Mouse (Mus musculus): ENCODE data around the gene Cckbr.

The Cckbr gene

DNA sequence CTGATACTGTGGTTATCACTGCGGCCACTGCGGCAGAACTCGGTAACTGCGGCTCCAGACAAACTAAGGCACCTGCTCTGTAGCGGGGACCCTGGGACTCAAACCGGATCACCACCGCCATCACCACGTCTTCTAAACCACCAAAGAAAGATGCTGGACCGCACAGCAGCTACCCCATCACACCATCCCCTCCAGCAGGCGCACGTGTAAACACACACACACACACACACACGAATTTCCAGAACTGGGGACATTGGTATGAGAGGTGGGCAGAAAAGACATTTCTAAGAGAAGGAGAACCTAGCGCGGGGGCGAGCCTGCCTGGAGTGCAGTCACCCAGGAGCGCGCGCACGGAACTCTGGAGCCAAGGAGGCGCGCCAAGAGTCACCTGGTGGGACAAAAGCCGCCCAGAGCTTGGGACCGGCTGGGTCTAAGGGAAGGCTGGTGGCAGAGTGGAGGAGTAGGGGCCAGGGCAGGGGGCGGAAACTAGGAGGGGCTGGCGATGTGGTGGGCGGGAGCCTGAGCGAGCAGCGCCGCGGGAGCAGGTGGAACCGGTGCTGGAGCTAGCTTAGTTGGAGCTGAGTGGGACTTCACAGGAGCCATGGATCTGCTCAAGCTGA is at the start of gene Cckbr:
TSS of gene Cckbr (plus strand) at position 308 of the 620 bp plus-strand sequence.
- DNase-seq: no peak

DNA sequence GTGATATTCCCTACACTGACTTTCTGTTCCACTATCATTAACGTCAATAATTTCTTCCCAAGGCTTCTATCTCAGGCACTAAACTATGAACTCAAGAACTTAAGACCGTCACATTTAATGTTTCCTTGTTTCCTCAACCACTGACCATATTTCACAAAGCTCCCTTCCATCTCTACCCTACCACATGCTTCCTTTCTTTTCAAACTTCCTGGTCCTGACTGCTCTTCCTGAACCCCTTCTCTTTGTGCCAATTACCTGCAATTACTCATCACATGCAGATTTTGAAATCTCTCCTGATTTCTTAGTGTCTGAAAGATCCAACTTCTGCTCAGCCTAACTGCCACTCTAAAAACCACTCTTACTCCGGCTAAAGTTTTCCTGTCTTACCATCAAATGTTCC is 45.2 kb upstream of the Cckbr start:
- DNase-seq: no peak

DNA sequence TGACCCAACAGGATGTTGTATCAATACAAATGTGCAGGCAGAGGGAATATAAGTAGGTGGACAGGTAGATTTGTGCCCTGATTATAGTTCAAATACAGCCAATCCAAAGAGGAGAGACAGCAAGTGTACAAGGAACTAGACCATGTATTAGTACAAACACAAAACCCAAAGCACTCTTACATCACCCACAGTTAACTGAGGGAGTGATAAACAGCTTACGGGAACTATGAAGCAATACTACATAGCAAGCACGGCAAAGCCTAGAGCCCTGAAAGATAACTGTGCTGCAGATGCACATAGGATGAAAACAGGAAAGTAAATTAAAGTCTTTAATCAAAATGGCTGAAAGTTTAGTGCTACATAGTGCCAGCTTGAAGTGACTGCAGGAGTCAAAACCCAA is 37.8 kb upstream of the Cckbr start:
- DNase-seq: no peak

DNA sequence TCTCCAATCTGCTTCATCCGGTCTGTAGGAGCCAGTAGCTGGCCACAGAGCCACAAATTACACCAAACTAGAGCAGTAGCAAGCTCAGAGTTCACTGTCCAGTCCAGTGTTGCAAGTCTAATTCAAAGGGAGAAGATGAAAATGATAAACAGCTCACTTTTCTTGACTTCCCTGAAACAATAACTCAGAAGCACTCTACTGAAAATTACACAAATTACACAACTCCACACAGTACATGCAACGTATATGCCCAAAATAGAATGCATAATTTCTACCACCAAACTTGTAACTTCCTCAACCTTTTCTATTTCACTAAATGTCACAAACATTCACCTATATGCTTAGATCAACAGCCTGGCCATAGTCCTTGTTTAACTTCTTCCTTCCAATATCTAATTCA is 35.3 kb upstream of the Cckbr start:
- DNase-seq: no peak

DNA sequence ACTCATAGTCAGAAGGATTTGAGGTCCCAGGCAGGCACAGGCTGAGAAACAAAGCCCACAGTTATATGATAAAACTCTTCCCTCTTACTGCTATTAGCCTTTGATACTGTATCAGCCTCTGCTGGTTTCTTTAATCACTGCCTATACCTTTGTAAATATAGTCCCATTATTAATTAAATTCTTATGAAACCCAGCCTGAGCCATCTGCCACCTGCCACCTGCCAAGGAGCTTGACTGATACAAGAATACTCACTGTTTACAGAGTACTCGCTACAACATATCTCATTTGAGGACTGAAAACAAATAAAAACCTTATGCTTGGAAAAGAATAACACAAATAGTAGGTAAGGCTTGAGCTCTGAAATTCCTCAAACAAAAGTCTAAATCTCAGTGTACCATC is 30.9 kb upstream of the Cckbr start:
- no peak for DNase-seq

DNA sequence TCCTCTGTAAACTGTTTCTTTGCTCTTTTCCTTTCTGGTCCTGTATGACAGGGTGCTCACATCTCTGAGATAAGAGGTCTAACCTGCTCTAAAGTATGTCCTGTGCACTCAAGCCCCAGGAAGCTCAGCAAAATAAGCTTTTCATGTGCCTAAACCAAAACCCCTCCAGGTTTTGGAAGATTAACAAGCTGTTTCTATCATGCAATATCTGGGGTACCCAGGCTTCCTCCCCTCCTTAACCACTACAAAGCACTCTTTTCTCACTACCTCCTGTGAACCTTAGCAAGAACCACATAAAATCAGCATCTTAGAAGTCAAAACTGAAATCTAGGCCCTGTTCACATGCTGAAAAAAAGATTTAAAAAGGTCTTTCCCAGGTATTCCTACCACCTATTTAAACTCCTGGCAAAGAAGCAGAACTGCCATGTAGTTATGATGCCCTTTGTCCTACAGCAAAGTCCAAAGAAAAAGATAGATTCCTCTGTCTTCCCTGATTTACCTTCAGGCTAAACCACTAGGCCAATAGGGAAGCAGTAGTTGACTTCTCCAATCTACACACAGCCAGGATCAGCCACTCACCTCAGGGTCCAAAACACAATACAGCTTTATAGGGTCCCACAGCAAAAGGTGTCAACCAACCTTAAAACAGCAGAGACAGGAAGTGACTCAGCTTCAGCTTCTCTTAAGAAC is 30.3 kb upstream of the Cckbr start:
- DNase-seq: peak in 1 of 2 experiments; percentile 18

DNA sequence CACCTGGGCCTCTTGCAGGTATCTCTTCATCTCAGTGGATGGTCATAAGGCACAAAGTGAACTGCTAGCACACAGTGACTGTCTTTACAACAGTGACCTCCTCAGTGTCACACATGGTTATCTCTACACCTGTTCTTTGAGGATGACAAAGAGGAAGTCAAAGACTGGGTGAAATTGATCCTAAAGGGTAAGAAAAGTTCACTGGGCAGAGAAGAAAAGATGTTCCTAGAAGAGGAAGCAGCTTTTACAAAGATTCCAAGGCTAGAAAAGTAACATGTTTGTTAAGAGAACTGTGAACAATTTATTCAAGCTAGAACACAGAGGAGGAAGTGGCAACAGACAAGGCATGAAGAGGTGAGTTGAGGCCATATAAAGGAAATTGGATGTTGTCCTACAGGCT is 29.4 kb upstream of the Cckbr start:
- DNase-seq: no peak

DNA sequence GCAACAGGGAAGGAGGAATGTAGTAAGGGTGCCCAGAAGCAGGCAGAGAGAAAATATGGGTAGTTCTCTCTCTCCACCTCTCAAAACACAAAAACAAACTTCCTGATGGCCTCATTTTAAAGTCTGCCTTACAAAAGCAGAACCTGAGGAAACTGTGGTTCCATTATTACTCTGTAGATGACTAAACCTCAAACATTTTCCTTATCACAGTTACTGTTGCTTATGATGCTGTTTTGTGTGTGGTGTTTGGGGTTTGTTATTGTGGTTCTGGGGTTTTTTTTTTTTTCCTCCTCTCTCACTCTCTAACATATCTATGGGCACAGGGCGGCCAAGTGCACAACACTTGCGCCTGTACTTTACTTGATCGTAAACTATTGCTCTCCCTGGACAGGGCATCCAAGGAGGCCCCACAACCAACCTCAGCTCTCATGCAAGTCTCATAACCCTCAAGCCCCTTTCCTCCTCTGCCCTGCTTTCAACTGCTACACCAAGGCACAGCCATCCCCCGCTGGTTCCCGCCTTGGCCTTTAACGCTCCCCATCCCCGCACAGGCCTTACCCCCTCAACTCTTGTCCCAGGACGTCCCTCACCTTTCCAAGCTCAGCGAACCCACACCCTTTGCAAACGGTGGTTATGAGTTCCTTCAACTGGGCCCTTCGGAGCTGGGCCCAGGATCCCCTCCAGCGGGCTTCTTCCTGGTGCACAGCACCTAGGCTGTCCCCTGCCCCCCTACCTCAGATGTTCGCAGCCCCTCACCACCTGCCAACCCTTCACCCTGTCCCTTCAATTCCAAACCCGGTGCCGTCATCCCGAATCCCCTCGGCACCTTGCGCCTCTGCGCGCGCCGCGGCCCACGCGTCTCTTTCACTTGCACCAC is 26.2 kb upstream of the Cckbr start:
- DNase-seq: no peak

DNA sequence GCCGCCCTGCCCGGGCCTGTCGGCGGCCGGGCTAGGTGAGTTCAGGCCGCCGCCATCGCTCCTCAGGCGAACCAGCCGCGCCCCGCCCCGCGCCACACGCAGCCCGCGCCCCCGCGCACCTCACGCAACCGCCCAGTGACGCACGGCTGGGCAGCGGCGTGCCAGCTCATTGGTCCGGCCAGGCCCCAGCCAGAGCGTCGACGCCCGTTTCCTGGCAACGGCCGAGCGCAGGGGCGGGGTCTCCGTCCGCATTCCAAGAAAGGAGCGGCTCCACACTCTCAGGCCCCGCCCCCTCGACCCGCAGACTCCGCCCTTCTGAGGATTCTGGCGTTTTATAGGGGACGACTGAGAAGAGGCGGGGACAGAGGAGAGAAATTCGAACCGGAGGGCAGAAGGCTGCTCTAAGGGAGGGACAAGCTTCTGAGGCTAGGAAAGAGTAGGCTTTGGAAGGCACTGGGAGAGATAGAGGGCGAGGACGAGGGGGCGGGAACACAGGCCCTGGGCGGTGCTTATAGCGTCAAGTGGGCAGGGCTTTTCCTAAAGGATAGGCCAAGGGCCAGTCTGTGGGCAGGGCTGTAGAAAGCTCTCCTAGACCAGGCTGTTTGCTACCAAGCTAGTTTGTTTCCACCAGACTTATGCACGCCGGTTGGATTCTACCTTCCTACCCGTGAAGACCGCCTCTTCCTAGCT is 25.5 kb upstream of the Cckbr start, which contains the start of gene Fam160a2:
TSS of gene Fam160a2 (minus strand) at position 120 of the 690 bp plus-strand sequence.
- DNase-seq: peak; percentile 100

DNA sequence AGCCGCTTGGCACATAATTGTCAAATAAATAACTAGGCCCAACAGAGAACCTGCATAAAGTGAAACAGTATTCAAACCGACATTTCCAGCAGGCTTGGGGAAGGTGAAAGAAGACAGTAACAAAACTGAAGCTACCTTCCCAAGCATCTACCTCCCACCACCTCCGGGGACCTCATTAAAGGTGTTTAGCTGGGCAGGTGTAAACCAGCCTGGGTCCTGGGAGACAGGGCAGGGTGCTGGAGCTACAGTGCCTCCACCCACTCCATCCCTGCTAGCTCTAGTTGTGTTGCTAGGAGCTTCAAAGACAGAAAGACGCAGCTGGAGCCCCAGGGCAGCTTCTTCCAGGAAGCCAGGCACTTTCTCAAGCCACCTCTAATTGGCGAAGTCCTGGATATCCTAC is 21.3 kb upstream of the Cckbr start, which contains the start of gene Cnga4:
TSS of gene Cnga4 (plus strand) at position 301 of the 400 bp plus-strand sequence.
- no peak for DNase-seq

DNA sequence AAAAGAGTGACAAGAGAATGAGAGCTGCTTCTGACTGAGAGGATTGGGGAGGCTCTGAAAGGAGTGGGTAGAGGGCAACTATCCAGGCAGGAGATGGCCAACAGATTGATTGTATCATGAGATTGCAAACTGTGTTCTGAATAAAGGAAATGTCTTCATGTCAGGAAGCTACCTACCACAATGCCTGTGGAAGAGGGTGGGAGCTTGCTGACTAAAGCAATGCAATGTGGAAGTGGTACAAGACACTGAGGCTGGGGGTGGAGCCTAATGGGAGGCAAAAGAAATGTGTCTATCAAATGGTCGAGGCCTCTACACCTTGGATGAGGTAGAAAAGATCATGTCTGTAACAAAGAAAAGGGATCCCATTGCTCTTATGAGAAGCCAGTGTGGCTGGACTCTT is 19.2 kb upstream of the Cckbr start:
- no peak for DNase-seq

DNA sequence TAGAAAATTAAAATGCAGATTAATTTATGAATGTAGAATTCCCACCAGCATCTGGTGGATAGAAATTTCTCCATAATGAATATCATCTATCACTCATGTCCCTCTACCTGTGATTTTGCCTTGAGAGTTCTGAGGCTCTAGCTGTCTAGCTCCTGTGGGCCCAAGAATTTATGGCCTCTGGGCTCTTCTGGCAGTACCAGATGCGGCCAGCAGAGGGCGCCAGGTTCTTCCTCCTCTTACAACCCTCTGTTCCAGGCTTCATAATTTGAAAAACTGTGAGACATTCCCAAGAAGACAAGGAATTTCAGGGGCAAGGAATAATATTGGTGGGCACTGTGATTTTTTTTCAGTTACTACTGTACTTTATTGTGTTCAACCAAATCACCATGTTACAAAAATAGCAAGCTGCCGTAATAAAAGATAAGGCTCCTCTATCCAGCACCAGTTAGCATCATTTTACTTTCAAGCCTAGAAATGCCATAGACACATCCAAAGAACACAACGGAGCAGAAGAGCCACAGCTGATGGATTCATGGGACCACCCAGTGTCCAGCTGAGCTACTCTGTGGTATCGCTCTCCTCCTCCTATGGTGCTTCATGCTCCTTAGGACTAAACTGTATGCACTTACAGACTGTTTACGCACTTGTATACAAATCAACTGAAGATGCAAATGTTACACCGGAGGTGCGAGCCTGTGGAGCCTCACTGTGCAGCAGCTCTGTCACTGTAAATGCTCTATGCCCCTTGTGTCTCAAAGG is 13.5 kb upstream of the Cckbr start:
- peak; percentile 55 to 88 for DNase-seq

DNA sequence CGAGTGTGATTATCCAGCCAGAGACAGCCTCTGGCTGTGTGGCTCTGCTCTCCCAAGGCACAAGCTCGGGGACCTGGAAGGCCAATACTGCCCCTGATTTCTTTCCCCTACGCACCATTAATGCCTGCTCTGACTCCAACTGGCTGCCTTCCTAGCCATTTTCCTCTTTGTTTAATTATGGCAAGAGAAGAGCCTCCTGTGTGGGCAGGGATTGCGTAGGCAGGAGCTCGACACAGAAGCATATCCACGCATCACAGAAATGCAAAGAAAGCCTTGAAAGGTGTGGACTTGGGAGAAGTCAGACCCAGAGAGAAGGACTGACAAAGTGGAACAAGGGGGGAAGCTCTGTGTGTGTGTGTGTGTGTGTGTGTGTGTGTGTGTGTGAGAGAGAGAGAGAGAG is 11.1 kb upstream of the Cckbr start:
- no peak for DNase-seq

DNA sequence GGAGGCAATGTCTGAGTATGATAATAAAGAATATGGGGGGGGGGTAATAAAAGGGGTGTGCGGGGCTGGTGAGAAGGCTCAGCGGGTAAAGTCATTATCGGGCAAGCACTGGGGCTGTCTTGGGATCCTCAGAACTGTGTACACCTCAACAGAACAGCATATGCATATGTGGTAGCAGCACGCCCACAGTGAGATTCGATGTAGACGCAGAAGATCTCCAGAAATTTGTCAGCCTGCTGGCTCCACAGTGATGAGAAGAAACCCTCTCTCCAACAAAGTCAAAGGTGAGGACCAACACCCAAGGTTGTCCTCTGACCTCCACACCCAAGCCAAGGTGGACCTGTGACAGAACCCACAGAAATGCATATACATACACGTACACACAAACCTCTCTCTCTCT is 9.0 kb upstream of the Cckbr start:
- DNase-seq: no peak

DNA sequence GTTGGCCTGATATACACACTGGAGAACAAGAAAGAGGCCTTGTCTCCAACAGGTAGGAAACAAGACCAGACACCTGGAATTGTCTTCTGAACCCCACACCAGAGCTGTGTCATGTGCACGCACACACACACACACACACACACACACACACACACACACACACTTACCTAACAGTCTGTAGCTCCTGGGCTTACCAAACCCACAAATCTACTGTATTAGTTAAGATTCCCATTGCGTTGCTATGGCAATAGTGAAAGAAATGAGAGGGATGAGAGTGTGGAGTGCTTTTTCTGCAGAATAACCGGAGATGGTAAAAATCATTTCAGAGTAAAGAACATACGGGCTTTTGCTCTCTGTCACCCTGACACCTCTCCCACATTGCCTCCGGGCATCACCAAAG is 7.4 kb upstream of the Cckbr start:
- DNase-seq: no peak

DNA sequence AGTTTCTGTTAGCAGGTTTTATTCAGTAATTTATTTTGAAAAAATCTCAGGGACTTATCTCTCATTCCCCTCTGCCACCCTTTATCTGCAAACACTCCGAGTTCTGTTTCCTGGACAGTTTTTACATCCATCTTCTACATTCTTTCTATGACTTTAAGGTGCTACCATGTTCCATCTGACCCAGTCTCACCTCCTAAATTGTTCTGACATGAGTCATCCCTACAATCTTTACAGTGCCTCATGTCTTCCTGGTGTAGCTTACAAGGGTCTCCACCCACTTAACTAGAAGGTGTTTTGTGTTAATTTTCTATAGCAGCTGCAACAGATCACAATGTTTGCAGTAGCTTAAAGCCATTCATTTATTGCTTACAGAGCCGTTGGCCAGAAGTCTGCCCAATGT is 4.6 kb upstream of the Cckbr start:
- DNase-seq: no peak

DNA sequence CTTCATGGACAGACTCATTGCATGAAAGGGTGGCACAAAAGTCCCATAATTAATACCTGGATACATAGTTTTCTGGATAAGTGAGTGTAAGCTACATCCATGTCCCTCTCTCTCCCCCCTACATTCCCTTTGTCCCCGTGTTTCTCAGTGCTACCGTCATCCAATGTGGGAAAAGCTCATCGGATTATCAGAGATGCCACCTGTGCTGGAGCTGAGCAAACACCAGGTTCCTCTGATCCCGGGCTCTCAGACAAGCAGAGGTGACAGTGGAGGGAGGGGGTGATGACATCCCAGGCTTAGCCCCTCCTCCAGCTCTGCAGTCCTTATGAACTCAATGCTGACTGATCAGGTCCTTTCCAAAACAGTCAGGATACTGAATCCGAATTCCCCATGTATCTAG is 1.2 kb upstream of the Cckbr start:
- DNase-seq: no peak

DNA sequence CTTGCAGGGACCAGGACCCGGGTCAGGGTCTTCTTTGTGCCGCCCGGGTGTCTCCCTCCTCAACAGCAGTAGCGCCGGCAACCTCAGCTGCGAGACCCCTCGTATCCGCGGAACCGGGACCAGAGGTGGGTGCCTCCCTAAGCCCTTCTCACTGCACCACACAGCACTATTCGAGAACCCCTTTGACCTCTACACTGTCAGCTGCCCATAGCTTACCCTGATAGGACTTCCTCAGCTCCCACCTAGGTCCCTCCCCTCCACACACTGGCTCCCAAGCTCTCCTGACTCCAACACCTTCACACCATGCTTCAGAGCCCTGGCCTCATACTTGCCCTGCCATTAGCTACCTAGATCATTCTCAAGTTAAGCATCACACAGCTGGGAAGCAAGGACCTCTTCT is 520 bp downstream of the Cckbr start:
- no peak for DNase-seq

DNA sequence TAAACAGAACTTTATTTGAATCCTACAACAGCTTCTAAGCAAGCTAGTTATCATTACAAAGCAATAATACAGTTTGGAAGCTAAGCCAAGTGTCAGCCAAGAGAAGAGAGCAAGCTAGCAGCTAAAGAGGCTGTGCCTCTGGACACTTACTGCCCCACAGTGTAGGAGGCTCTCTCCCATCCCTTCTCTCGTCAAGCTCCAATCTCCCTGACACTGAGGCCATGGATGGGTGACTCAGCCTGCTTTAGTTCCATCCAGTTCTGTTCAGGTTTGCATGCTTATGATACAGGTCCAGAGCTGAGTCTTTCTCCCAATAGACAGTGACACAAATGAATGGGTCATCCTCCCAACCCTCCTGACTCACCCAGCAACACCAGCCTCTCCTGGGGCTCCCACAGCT is 6.5 kb downstream of the Cckbr start:
- no peak for DNase-seq

DNA sequence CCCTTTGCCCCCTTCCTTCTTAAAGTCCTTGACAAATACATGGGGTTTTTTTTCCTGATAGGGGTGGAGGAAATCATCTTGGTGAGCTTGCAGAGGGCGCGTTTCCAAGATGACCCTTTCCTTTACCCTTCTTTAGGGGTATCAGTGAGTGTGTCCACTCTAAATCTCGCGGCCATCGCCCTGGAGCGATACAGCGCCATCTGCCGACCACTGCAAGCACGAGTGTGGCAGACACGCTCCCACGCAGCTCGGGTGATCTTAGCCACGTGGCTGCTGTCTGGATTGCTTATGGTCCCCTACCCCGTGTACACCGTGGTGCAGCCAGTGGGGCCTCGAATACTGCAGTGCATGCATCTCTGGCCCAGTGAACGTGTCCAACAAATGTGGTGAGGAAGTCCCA is 8.3 kb downstream of the Cckbr start:
- DNase-seq: no peak

DNA sequence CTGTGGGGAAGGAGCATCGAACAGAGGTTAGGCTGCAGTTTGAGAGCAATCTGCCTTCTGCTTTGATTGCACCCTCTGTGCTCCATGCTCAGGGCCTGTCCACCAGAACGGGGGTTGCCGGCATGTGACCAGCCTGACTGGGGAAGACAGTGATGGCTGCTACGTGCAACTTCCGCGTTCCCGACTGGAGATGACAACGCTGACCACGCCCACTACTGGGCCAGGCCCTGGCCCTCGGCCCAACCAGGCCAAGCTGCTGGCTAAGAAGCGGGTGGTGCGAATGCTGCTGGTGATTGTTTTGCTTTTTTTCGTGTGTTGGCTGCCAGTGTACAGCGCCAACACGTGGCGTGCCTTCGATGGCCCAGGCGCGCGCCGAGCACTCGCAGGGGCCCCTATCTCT is 9.3 kb downstream of the Cckbr start:
- no peak for DNase-seq

DNA sequence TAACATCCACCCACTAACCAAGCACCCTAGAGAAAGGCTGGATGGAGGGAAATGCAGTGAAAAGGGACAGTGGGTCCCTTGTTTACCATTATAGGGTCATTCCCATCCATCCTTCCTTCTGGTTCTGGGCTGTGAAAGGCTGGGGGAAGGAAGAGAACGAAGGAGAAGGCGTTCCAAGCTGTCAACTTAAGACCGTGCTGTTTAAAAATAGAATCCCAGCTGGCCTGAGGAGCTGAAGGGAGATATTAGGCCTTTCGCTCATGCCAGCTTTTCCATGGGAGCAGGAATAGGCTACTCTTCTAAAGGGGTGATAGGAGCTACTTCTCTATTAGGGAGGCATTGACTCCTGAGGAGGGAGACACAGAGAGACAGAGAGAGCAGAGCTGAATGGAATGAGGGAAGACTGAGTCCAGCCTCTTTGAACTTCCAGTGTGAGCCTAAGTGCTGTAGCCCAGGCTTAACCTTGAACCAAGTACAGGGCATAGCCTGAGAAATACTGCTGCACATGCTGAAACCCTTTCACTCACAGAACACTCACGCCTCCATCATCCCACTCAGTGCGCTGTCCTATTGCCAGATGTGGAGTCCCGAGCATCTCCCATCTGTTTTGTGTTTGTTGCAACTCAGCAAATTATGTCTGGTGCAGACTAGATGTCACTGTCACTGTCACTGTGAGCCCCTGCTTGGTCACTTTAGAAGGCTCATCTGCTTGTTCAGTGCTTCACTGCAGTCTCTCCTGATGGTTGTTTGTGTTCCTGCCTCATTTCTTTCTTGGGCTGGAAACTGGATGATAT is 12.6 kb downstream of the Cckbr start:
- DNase-seq: no peak
